Mouse (Mus musculus): ENCODE results near the gene Pip5k1a. TPM values are rescaled to one million over a fixed set of nuclear protein-coding genes. Genes with fewer than 3 reads are reported as not detected.
"Not testable (repeated sequence)": the region's sequence is repeated elsewhere in the genome, so short reads cannot be mapped to it uniquely, and the experiment has no call there.

Gene Pip5k1a
- total and polyA plus RNA-seq, 3 experiments = 11.8 to 16.8 (median 15.8) TPM

DNA sequence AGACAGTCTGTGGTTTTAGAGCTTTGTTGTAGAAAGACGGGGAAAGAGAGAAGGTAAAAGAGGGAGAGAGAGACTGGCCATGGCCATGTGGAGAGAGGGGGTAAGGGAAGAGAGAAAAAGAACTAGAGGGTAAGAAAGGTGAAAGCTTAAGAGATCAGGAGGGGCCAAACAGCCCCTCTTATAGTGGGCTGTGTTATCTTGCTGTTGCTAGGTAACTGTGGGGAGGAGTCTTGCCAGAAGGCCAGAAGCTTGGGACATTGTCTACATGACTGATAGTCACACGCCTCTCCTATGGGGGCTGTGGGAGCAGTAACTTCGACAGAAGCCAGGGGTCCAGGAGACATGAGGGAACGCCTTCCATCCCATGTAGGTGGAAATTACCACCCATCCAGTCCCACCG lies 81.5 kb downstream of the Pip5k1a start:
- Histone ChIP-seq H3K36me3 (ENCODE audit: control insufficient read depth, insufficient read depth, low read length) (no peaks in the 10 kb centered on the region), H3K79me2 (replicated peaks; ENCODE audit: control insufficient read depth, insufficient read depth, low read length) (no peaks in the 10 kb centered on the region), H3K4me3 (no peak overlapping the region), H3K27ac (peak overlapping the region; percentile 17; the same call in 1 of the 2 replicates), H3K4me1 (ENCODE audit: control insufficient read depth, insufficient read depth, low read length) (peaks cover 7% of the 10 kb centered on the region), H3K27me3 (ENCODE audit: control insufficient read depth, insufficient read depth, low read length) (no peaks in the 10 kb centered on the region), H3K9ac (ENCODE audit: low read depth, low read length) (no peak overlapping the region)
- intact Hi-C loops (cut with DNase I) = no loop called here
- WGBS = 45% methylated on average over 5 of the region's 5 CpGs
- DNase-seq = no peak
- no peak for TF ChIP-seq EP300 (IDR thresholded peaks at IDR 0.05; ENCODE audit: insufficient read depth, low read depth, low read length)
- no peak for TF ChIP-seq CTCF (IDR thresholded peaks at IDR 0.05)

DNA sequence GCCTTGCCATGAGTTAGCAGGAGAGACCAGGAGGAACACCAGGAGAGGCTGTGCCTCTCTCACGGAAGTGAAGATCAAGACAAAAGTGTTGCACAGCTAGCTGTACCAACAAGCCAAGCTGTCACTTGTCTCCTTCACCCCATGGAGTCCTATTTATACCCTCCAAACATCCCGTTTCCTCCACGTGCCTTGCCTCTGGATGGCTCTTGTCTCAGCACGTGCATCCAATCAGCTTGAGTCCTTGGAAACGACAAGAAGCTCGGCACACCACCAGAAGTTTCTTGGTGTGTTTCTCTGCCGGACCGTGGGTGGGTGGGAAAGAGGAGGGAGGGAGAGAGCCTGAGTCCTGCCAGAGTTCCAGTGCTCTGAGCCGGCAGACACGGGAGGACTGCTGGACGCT lies 82.2 kb downstream of the Pip5k1a start:
- Histone ChIP-seq H3K79me2 (replicated peaks; ENCODE audit: control insufficient read depth, insufficient read depth, low read length) (no peaks in the 10 kb centered on the region), H3K4me3 (no peak overlapping the region), H3K4me1 (ENCODE audit: control insufficient read depth, insufficient read depth, low read length) (peaks cover 7% of the 10 kb centered on the region), H3K9ac (ENCODE audit: low read depth, low read length) (peak overlapping the region; percentile 29; the same call in 1 of the 2 replicates), H3K27ac (peak overlapping the region; percentile 53), H3K27me3 (ENCODE audit: control insufficient read depth, insufficient read depth, low read length) (no peaks in the 10 kb centered on the region), H3K36me3 (ENCODE audit: control insufficient read depth, insufficient read depth, low read length) (no peaks in the 10 kb centered on the region)
- TF ChIP-seq EP300 (IDR thresholded peaks at IDR 0.05; ENCODE audit: insufficient read depth, low read depth, low read length) (no peak), CTCF (IDR thresholded peaks at IDR 0.05) (no peak), POLR2A (IDR thresholded peaks at IDR 0.05; ENCODE audit: insufficient read depth, low read depth, low read length) (no peak)
- DNase-seq = peak; percentile 46 to 63
- WGBS = 4% methylated on average over 11 of the region's 11 CpGs
- intact Hi-C loops (cut with DNase I) = no loop called here

- H3K36me3 ChIP-seq (ENCODE audit: control insufficient read depth, insufficient read depth, low read length); DNase-seq; H3K9ac ChIP-seq (ENCODE audit: low read depth, low read length); H3K4me1 ChIP-seq (ENCODE audit: control insufficient read depth, insufficient read depth, low read length); H3K27me3 ChIP-seq (ENCODE audit: control insufficient read depth, insufficient read depth, low read length); H3K79me2 ChIP-seq (replicated peaks; ENCODE audit: control insufficient read depth, insufficient read depth, low read length); H3K27ac ChIP-seq; H3K4me3 ChIP-seq; intact Hi-C loops (cut with DNase I): not testable (repeated sequence)
- 95% methylated on average over 5 of the region's 5 CpGs for WGBS
These were observed 85.8 kb downstream of the Pip5k1a start for GRCm38 (mm10) chr3:95020956-95021355.

- H3K27ac ChIP-seq = no peak overlapping the region
- no peak overlapping the region for H3K4me3 ChIP-seq
- no peak for DNase-seq
- intact Hi-C loops (cut with DNase I) = loop anchor here (5.0 kb wide), 1 partner anchor 131 kb away; the partner anchor contains the start of gene Psmb4
- H3K4me1 ChIP-seq (ENCODE audit: control insufficient read depth, insufficient read depth, low read length) = peaks cover 2% of the 10 kb centered on the region
- H3K36me3 ChIP-seq (ENCODE audit: control insufficient read depth, insufficient read depth, low read length) = no peaks in the 10 kb centered on the region
- no peaks in the 10 kb centered on the region for H3K79me2 ChIP-seq (replicated peaks; ENCODE audit: control insufficient read depth, insufficient read depth, low read length)
- TF ChIP-seq EP300 (IDR thresholded peaks at IDR 0.05; ENCODE audit: insufficient read depth, low read depth, low read length) (no peak), POLR2A (IDR thresholded peaks at IDR 0.05; ENCODE audit: insufficient read depth, low read depth, low read length) (no peak), CTCF (IDR thresholded peaks at IDR 0.05) (no peak)
- H3K9ac ChIP-seq (ENCODE audit: low read depth, low read length) = no peak overlapping the region
- H3K27me3 ChIP-seq (ENCODE audit: control insufficient read depth, insufficient read depth, low read length) = no peaks in the 10 kb centered on the region
- 79% methylated on average over 2 of the region's 2 CpGs for WGBS
These were observed 88.0 kb downstream of the Pip5k1a start for GRCm38 (mm10) chr3:95018741-95019140.

DNA sequence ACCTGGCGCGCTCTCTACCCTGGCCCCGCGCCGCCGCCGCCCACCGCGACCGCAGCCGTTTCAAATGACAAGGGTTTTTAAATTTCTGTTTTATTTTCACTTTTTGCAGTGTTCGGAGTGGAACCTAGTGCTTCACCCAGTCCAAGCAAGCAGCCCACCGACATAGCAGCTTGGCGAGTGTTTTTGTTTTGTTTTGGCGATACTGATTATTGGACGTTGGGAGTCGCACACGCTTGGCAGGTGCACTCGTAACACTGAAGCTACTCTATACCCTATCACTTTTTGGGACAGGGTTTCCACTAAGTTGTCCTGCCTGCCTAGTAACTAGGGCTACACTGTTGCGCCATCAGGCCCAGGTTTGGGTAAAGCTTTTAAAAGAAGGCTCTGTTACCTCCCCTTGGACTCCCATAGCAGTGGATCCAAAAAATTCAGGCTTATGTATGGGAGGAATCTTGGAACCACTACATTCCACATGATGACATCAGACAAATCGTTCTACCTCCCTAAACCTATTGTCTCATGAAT lies 90.1 kb downstream of the Pip5k1a start:
- DNase-seq = no peak
- Histone ChIP-seq H3K27me3 (ENCODE audit: control insufficient read depth, insufficient read depth, low read length) (no peaks in the 10 kb centered on the region), H3K27ac (peak overlapping the region; percentile 95), H3K4me1 (ENCODE audit: control insufficient read depth, insufficient read depth, low read length) (peaks cover 2% of the 10 kb centered on the region), H3K36me3 (ENCODE audit: control insufficient read depth, insufficient read depth, low read length) (no peaks in the 10 kb centered on the region), H3K79me2 (replicated peaks; ENCODE audit: control insufficient read depth, insufficient read depth, low read length) (no peaks in the 10 kb centered on the region), H3K4me3 (peak overlapping the region; percentile 98), H3K9ac (ENCODE audit: low read depth, low read length) (peak overlapping the region; percentile 67)
- intact Hi-C loops (cut with DNase I) = loop anchor here (5.0 kb wide), 1 partner anchor 129 kb away; the partner anchor contains the start of gene Psmb4
- 3% methylated on average over 21 of the region's 21 CpGs for WGBS
- no peak for TF ChIP-seq EP300 (IDR thresholded peaks at IDR 0.05; ENCODE audit: insufficient read depth, low read depth, low read length)
- no peak for TF ChIP-seq CTCF (IDR thresholded peaks at IDR 0.05)
- TF ChIP-seq POLR2A (IDR thresholded peaks at IDR 0.05; ENCODE audit: insufficient read depth, low read depth, low read length) = no peak

GRCm38 (mm10) chr3:95015891-95016531 lies 90.7 kb downstream of the Pip5k1a start:
- TF ChIP-seq POLR2A (IDR thresholded peaks at IDR 0.05; ENCODE audit: insufficient read depth, low read depth, low read length) (no peak; the same call in 1 of the 2 replicates), CTCF (IDR thresholded peaks at IDR 0.05) (0 out of 2 replicates have a peak, but pooled peaks have one; percentile 16)
- Histone ChIP-seq H3K4me3 (peak overlapping the region; percentile 98), H3K79me2 (replicated peaks; ENCODE audit: control insufficient read depth, insufficient read depth, low read length) (no peaks in the 10 kb centered on the region), H3K36me3 (ENCODE audit: control insufficient read depth, insufficient read depth, low read length) (no peaks in the 10 kb centered on the region), H3K9ac (ENCODE audit: low read depth, low read length) (peak overlapping the region; percentile 67), H3K27me3 (ENCODE audit: control insufficient read depth, insufficient read depth, low read length) (no peaks in the 10 kb centered on the region), H3K4me1 (ENCODE audit: control insufficient read depth, insufficient read depth, low read length) (peaks cover 2% of the 10 kb centered on the region), H3K27ac (peak overlapping the region; percentile 95)
- intact Hi-C loops (cut with DNase I) = loop anchor here (5.0 kb wide), 1 partner anchor 129 kb away; the partner anchor contains the start of gene Psmb4
- whole genome bisulfite sequencing = under 1% methylated on average over 40 of the region's 40 CpGs
- DNase-seq = peak; percentile 94 to 95

All from heart, adult 2 months (tissue).